Mouse (Mus musculus) right cerebral cortex, adult 2 months (tissue): ENCODE measurements around the gene Cyth1.

Source experiments
- DNase-seq, 2 experiments: peaks; one replicate each; pipeline ENCODE4 v3.0.0; 2021 to 2022; ENCODE audit warnings: low spot score in 2 of 2

The Cyth1 gene

DNA sequence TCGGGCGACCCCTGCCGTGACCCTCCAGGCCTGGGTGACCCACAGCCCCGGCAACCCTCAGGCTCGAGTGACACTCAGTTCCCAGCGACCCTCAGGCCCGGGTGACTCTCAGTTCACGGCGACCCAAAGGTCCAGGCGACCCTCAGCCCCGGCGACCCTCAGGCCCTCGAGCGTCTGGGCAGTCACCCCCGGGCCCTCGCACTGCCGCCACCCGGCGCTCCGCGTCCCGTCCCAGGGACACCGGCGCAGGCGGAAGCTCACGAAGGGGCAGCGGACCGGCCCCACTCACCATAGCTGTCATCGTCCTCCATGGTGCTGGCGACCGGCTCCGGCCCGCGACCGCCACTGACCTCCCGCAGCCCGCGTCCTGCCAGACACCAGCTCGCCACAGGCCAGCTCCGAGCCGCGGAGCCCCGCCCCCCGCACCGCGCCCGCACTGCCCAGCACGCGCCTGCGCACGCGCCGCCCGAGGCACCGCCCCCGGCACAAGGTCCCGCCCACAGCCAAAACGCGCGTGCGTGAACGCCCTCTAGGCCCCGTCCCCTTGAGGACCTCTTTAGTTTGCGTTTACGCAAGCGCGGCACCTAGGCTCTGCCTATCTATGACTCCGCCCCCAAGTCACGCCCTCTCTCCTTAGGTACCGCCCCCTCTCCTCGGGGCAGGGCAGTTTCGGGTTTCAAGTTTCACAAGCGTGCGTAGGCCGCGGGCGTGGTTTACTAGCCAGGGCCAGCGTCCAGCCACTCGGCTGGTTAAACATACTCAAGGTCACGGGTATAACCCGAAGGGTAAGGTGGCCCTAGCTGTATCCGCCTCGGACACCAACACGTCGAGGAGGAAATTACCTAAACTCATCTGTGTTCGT lies at the start of gene Cyth1:
Gene Cyth1 (minus strand): TSS at position 443 of the 862 bp plus-strand sequence.
- DNase-seq, result peak; percentile 97

DNA sequence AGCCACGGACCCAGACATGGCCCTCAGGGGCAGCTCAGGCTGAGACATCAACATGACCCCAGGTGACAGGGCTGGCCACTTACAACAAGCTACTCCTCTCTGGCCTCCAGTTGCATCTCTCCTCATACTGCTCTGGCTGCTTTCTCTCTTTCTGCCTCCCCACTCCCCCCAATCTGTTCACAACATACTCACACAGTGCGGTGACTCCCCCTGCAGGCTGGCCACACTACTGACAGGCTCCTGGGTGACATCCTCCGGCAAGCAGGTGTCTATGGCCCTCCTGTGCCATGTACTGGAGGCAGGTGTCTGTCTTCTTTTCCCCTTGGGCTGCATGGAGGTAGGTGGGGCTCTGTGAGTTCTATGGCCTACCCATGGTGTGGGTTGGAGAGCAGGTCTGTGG lies 49.6 kb upstream of the Cyth1 start:
- no peak for DNase-seq

- no peak for DNase-seq
Measured at GRCm38 (mm10) chr11:118295026-118295425, 46.6 kb upstream of the Cyth1 start.

- no peak for DNase-seq
Measured at GRCm38 (mm10) chr11:118292671-118293070, 44.3 kb upstream of the Cyth1 start.

DNA sequence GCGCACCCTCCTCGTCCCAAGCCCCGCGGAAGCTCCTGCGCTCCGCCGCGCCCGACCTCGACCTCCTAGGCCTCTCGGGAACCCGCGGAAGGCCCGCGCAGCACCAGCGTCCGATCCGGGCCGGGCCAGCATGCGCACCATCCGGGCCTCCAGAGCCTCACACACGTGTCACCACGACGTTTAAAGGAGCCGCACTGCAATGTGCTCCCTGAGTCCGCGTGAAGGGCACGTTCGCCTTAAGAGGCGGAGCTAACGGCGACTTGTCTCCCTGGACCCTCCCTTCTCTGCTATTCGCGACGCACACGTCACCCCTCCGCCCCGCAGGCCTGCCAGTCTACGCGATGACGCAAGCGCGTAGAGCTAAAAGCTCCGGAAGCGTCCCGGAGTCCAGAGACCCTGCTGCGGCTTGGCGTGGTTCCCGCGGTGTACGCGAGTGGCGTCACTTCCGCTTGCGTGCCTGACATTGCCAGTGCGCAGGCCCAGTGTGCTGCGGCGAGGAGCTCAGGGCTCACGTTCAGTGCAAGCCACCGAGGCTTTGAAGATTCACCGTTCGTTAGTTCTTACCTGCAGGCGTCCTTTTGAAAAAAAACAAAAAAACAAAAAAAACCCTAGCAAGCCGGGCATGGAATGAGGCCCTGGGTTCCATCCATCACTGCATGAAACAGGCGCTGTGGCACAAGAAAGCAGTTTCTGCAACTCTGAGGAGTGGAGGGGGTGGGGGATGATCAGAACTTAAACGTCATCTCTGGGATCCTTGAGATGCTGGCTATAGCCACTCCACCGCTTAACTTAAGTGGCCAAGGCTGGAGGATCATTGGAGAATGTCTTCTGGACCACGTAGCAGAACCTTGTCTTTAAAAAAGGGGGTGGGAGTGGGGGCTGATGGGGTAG lies 41.9 kb upstream of the Cyth1 start, which contains the start of gene Usp36:
Gene Usp36 (minus strand): TSS at position 246 of the 891 bp plus-strand sequence.
- peak; percentile 99 to 100 for DNase-seq

- no peak for DNase-seq
Measured at GRCm38 (mm10) chr11:118289562-118289961, 41.2 kb upstream of the Cyth1 start.

DNA sequence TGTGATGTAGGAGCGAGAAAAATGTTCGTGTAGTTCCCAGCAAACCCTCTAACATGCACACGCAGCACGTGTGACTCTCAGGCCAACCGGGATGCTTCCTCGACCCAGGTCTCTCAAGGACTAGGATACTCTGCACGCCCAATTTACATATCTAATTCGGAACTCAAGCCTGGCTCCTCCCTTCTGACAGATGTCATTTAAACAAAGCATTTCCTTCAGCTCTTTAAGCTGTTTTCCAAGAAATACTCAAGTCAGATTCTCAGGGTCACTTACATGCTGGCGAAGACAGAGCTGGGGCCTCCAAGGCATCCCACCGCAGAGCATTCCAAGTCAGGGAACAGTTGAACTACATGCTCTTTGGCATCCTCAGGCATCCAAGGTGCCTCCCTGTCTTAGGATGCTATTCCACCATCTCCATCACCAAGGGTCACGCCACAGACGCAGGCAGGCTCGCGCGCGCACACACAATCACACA lies 40.7 kb upstream of the Cyth1 start:
- DNase-seq, result no peak

- DNase-seq, result no peak
Measured at GRCm38 (mm10) chr11:118287573-118287972, 39.2 kb upstream of the Cyth1 start.

- no peak for DNase-seq
Measured at GRCm38 (mm10) chr11:118286434-118286833, 38.0 kb upstream of the Cyth1 start.

- DNase-seq, result no peak
Measured at GRCm38 (mm10) chr11:118285791-118286190, 37.4 kb upstream of the Cyth1 start.

- DNase-seq, result no peak
Measured at GRCm38 (mm10) chr11:118280218-118280617, 31.8 kb upstream of the Cyth1 start.

DNA sequence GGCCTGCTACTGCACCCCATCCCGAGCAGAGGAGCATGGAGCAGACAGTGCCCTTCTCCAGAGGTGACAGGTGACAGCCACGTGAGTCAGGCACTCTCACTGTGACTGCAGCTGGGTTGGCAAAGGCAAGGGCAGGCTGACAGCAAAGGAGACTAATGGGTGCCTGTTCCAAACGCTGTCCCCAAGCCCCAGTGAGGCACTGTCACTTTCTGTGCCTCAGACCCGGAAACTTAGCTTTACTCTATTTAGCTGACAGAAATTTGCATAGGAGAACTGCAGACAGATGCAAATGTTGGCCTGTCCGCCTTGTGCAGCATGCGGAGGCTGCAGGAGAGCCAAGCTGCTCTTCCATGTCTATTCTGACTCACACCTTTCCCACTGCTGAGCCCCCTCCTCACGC lies 27.9 kb upstream of the Cyth1 start:
- peak in 1 of 2 experiments; percentile 28 for DNase-seq

GRCm38 (mm10) chr11:118275092-118275491 lies 26.7 kb upstream of the Cyth1 start:
- no peak for DNase-seq

DNA sequence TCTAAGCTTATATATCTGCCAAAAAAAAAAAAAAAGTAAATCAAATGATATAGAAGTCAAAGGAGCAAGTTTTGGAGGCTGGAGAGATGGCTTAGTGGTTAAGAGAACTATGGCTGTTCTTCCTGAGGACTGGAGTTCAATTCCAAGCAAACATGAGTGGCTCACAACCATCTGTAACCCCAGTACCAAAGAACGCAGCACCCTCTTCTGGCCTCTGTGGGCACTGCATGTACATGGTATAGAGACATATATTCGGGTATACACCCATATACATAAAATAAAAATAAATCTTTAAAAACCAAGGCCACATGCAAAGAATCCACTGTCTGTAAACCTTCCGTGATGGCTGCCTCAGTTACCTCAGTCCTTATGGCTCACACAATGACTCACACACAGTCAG lies 21.4 kb upstream of the Cyth1 start:
- peak; percentile 41 to 52 for DNase-seq

DNA sequence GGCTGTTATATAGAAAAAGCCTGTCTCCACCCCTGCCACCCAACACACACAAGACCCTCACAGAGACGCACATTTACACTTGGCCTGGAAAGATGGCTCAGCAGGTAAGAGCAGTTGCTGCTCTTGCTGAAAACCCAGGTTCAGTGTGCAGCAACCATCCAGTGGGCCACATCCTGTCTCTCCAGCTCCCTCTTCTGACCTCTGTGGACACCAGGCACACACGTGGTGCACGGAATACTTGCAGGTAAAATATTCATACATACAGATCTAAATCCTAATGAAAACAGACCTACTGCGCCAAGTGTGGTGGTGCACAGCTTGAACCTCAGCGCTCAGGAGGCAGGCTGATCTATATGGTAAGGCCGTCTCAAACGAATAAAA lies 18.3 kb upstream of the Cyth1 start:
- DNase-seq, result no peak

DNA sequence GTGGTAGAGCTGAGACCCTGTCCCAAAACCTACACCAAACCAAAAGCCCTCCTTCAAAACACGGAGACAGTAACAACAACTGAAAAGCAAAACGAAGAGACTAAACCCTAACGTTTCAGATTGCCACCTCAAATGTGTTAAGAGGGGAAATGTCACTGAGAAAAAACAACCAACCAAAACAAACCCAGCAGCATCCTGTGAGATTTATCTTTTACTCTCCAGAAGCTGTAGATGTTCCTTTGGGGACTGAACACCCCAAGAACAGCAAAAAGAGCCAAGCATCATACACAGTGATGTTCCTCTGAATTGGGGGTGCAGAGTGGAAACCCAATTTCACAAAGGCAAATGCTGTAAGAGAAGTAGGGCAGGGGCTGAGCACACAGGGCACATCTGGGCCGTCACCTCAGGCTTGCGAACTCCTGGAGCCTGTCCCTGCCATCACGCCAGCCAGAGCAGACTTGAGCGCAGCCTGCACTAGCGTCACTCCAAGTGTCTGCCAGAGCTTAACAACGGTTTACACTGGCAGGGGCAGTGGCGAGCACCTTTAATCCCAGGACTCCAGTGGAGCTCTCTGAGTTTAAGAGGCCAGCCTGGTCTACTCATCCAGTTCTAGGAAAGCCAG lies 17.8 kb upstream of the Cyth1 start:
- DNase-seq, result no peak

DNA sequence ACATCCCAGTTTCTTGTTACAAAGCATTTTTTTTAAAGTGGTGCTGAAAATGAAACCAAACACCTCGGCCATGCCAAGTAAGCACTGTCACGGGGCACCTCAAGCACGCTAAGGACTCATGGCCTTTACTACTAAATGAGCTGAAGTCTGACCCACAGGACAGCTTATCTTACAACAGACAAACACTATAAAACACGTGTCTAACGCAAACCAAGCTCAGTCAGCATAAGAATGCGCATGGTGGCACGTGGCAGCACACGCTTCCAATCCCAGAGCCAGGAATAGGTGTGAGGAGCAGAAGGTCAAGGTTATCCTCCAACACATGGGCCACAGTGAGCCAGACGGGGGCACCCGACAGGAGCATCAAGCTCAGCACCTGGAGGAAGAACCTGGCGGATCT lies 17.2 kb upstream of the Cyth1 start:
- DNase-seq, result no peak

GRCm38 (mm10) chr11:118263146-118263545 lies 14.8 kb upstream of the Cyth1 start:
- peak in 1 of 2 experiments; percentile 20 for DNase-seq

GRCm38 (mm10) chr11:118260081-118260480 lies 11.7 kb upstream of the Cyth1 start:
- DNase-seq, result no peak

DNA sequence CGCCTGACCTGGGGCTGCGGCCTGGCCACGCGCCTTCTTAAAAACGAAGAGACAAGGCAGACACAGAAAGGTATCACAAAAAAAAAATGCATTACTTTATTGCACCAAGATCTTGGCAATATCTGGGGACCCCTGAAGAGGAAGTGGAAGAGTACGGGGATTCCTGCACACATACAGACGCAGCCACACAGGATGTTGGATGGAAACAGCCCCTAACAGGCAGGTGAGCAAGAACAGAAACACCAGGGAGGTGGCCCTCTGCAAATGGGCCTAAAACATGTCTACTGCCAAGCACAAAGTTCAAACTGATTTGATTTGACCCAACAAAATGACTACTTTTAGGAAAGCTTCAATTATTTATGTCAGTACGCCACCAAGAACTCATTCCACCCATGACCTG lies 11.2 kb upstream of the Cyth1 start:
- DNase-seq, result no peak

- no peak for DNase-seq
Measured at GRCm38 (mm10) chr11:118256371-118256770, 8.0 kb upstream of the Cyth1 start.
